Mouse (Mus musculus): ENCODE data around the gene Dpyd. TPM values are rescaled to one million over a fixed set of nuclear protein-coding genes. Genes with fewer than 3 reads are reported as not detected.
A peak's percentile ranks its signal among the peaks of the same experiment; 100 is the strongest.

The Dpyd gene
- polyA plus RNA-seq, 1 experiment from 2014 or later = 3.5 TPM

DNA sequence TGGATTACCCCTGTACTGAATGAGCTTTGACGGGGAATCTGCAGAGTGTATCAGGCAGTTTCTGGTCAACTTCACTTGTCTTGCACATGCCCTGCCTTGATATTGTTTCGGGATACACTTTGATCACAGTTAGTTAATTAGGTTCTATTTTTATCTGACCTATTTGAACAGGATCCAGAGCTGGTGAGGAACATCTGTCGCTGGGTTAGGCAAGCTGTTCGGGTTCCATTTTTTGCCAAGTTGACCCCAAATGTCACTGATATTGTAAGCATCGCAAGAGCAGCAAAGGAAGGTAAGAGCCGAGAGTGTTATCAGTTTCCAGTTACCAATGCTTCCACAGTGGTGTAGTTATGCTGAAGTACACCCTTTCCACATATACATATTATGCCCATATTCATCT, 632.1 kb downstream of the Dpyd start:
- H3K27ac ChIP-seq (replicated peaks) = no peak overlapping the region
- no peak for DNase-seq (ENCODE audit: low spot score)
- H3K4me3 ChIP-seq (ENCODE audit: low read depth, low read length) = no peak overlapping the region
- no peaks in the 10 kb centered on the region for H3K27me3 ChIP-seq (ENCODE audit: control insufficient read depth, insufficient read depth, low read length)
- H3K4me1 ChIP-seq (replicated peaks; ENCODE audit: control insufficient read depth, insufficient read depth) = no peaks in the 10 kb centered on the region
- no peaks in the 10 kb centered on the region for H3K9me3 ChIP-seq (ENCODE audit: control insufficient read depth, low read length)
- H3K9ac ChIP-seq (ENCODE audit: low read length) = no peak overlapping the region
- H3K36me3 ChIP-seq (ENCODE audit: control insufficient read depth, insufficient read depth, low read length) = no peaks in the 10 kb centered on the region
- no peak overlapping the region for H3K4me2 ChIP-seq (replicated peaks; ENCODE audit: low read depth)
- ATAC-seq (ENCODE audit: low FRiP score, low TSS enrichment) = no peak
- no peak for TF ChIP-seq EP300 (optimal IDR thresholded peaks at IDR 0.05)
- TF ChIP-seq CTCF (IDR thresholded peaks at IDR 0.05; ENCODE audit: low read depth) = no peak
- 82% methylated on average over 6 of the region's 6 CpGs for WGBS

DNA sequence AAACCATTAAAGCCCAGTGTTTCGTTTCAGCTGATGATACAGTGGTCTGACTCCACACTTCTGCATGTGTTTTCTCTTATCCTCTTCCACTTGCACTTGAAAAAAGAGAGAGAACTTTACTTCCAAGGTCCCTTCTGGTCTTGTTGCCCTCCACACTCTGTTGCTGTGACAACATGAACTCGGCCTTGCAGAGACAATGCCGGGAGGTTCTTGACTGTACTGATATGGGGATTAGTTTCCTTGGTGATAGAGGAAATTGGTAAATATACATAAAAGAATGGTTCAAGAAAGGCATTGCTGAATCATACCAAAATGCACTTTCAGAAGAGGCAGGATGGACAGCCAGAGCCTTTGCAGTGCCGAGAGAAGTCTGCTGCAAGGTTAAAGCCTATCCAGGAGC, 633.7 kb downstream of the Dpyd start:
- 60% methylated on average over 4 of the region's 4 CpGs for WGBS
- Histone ChIP-seq H3K36me3 (ENCODE audit: control insufficient read depth, insufficient read depth, low read length) (no peaks in the 10 kb centered on the region), H3K4me1 (replicated peaks; ENCODE audit: control insufficient read depth, insufficient read depth) (no peaks in the 10 kb centered on the region), H3K9me3 (ENCODE audit: control insufficient read depth, low read length) (no peaks in the 10 kb centered on the region), H3K27ac (replicated peaks) (no peak overlapping the region), H3K9ac (ENCODE audit: low read length) (no peak overlapping the region), H3K4me3 (ENCODE audit: low read depth, low read length) (no peak overlapping the region), H3K4me2 (replicated peaks; ENCODE audit: low read depth) (no peak overlapping the region), H3K27me3 (ENCODE audit: control insufficient read depth, insufficient read depth, low read length) (no peaks in the 10 kb centered on the region)
- DNase-seq (ENCODE audit: low spot score) (no peak), ATAC-seq (ENCODE audit: low FRiP score, low TSS enrichment) (no peak)
- no peak for TF ChIP-seq EP300 (optimal IDR thresholded peaks at IDR 0.05)
- no peak for TF ChIP-seq CTCF (IDR thresholded peaks at IDR 0.05; ENCODE audit: low read depth)

DNA sequence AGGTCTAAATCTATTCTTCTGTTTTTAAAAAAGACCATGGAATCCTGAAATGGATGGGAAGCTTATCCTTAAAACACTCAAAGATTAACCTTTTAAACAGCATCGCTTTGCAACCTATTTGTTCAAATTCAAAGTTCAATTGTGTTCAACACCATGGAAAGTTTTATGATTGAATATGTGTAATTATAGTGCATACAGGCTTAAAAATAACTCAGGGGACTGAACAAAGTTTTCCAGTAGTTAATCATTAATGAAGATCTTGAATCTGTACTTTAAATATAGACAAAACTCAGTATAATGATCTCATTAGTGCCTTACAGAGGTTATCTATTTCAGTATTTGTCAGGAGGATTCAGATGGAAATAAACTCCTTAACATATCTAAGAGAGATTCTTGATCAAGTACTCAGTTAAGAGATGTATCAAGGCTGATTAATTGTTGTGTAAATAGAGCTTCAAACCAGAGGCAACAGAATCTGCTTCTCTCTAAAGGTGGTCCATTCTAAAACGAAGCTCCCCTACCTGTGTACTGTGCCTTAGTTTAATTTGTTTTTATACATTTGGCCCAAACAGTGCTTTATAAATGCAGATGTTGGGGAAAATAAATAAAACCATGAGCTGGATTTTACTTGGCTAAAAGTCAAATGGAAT, 659.0 kb downstream of the Dpyd start:
- no peak overlapping the region for H3K4me3 ChIP-seq (ENCODE audit: low read depth, low read length)

DNA sequence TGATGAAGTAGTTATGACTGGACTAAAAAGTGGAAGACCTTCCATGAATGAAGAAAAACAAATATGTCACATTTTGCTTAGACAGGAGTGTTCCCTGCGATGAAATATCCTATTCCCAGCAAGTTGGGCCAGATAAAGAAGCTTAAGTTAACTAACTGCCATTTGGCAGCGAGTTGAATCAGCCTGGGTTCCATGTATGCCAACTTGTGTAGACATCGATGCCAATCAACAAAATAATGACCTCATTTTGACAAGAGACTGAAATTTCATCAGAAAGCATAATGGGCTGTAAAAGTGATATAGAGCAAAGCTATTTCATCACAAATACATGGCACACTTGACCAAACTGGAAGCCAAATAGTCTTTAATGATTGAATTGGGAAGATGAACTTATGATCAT, 681.3 kb downstream of the Dpyd start:
- Histone ChIP-seq H3K27me3 (ENCODE audit: control insufficient read depth, insufficient read depth, low read length) (no peaks in the 10 kb centered on the region), H3K4me1 (replicated peaks; ENCODE audit: control insufficient read depth, insufficient read depth) (no peaks in the 10 kb centered on the region), H3K36me3 (ENCODE audit: control insufficient read depth, insufficient read depth, low read length) (no peaks in the 10 kb centered on the region), H3K27ac (replicated peaks) (no peak overlapping the region), H3K9me3 (ENCODE audit: control insufficient read depth, low read length) (no peaks in the 10 kb centered on the region), H3K4me2 (replicated peaks; ENCODE audit: low read depth) (no peak overlapping the region), H3K9ac (ENCODE audit: low read length) (no peak overlapping the region), H3K4me3 (ENCODE audit: low read depth, low read length) (no peak overlapping the region)
- TF ChIP-seq CTCF (IDR thresholded peaks at IDR 0.05; ENCODE audit: low read depth) (no peak), EP300 (optimal IDR thresholded peaks at IDR 0.05) (no peak)
- ATAC-seq (ENCODE audit: low FRiP score, low TSS enrichment) = no peak
- WGBS = 79% methylated on average over 3 of the region's 3 CpGs
- no peak for DNase-seq (ENCODE audit: low spot score)

More for the DNA sequence above, 659.0 kb downstream of the Dpyd start:
- Histone ChIP-seq H3K36me3 (ENCODE audit: control insufficient read depth, insufficient read depth, low read length) (no peaks in the 10 kb centered on the region), H3K4me1 (replicated peaks; ENCODE audit: control insufficient read depth, insufficient read depth) (no peaks in the 10 kb centered on the region), H3K9ac (ENCODE audit: low read length) (no peak overlapping the region), H3K9me3 (ENCODE audit: control insufficient read depth, low read length) (no peaks in the 10 kb centered on the region), H3K27ac (replicated peaks) (no peak overlapping the region), H3K27me3 (ENCODE audit: control insufficient read depth, insufficient read depth, low read length) (no peaks in the 10 kb centered on the region), H3K4me2 (replicated peaks; ENCODE audit: low read depth) (no peak overlapping the region)
- ATAC-seq (ENCODE audit: low FRiP score, low TSS enrichment) = no peak
- DNase-seq (ENCODE audit: low spot score) = no peak
- TF ChIP-seq CTCF (IDR thresholded peaks at IDR 0.05; ENCODE audit: low read depth) (no peak), EP300 (optimal IDR thresholded peaks at IDR 0.05) (no peak)
- 42% methylated on average over 2 of the region's 2 CpGs for WGBS

DNA sequence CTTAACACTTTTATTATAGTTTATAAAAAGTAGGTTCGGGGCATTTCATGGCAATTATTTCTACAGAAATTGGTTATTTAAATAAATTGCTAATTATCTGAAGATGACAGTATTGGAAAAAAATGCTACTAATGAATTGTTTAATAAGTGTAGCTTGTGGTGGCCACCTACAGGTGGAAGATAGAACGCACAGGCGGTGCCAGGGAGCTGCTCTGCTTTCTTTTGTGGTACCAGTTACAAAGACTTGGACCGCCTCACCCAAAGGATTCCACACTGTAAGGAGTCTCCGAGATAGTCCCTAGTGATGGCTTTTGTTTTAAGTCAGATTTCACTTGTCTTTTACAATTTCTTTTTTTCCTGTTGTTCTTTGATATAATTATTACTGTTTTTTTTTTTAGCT, 694.6 kb downstream of the Dpyd start:
- no peaks in the 10 kb centered on the region for H3K9me3 ChIP-seq (ENCODE audit: control insufficient read depth, low read length)
- ATAC-seq (ENCODE audit: low FRiP score, low TSS enrichment) (no peak), DNase-seq (ENCODE audit: low spot score) (no peak)
- H3K27ac ChIP-seq (replicated peaks) = no peak overlapping the region
- no peak overlapping the region for H3K4me3 ChIP-seq (ENCODE audit: low read depth, low read length)
- H3K36me3 ChIP-seq (ENCODE audit: control insufficient read depth, insufficient read depth, low read length) = no peaks in the 10 kb centered on the region
- H3K27me3 ChIP-seq (ENCODE audit: control insufficient read depth, insufficient read depth, low read length) = no peaks in the 10 kb centered on the region
- H3K4me2 ChIP-seq (replicated peaks; ENCODE audit: low read depth) = no peak overlapping the region
- no peaks in the 10 kb centered on the region for H3K4me1 ChIP-seq (replicated peaks; ENCODE audit: control insufficient read depth, insufficient read depth)
- 43% methylated on average over 5 of the region's 5 CpGs for WGBS
- no peak overlapping the region for H3K9ac ChIP-seq (ENCODE audit: low read length)
- TF ChIP-seq CTCF (IDR thresholded peaks at IDR 0.05; ENCODE audit: low read depth) (peak; percentile 54), EP300 (optimal IDR thresholded peaks at IDR 0.05) (no peak)

DNA sequence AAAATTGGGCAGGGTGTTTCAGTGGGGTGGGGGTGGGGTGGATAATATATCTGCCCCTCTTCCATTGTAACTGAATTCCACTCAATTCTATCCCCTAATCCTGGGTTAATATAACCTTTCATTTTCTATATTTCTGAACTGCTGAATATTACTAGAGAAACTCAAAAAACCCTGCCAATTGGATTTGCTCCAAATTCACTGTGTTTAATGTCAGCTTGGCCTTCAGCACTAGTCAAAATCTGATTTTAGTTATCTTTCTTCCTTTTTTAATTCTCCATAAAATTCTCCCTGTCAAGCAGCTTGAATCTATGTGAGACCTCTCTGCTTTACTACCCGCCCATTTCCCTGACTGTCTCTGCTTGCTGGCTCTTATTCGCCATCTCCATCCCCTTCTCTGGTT, 713.3 kb downstream of the Dpyd start:
- TF ChIP-seq CTCF (IDR thresholded peaks at IDR 0.05; ENCODE audit: low read depth) (no peak), EP300 (optimal IDR thresholded peaks at IDR 0.05) (no peak)
- Histone ChIP-seq H3K4me1 (replicated peaks; ENCODE audit: control insufficient read depth, insufficient read depth) (no peaks in the 10 kb centered on the region), H3K27ac (replicated peaks) (no peak overlapping the region), H3K27me3 (ENCODE audit: control insufficient read depth, insufficient read depth, low read length) (no peaks in the 10 kb centered on the region), H3K9ac (ENCODE audit: low read length) (no peak overlapping the region), H3K36me3 (ENCODE audit: control insufficient read depth, insufficient read depth, low read length) (no peaks in the 10 kb centered on the region), H3K9me3 (ENCODE audit: control insufficient read depth, low read length) (no peaks in the 10 kb centered on the region), H3K4me2 (replicated peaks; ENCODE audit: low read depth) (no peak overlapping the region), H3K4me3 (ENCODE audit: low read depth, low read length) (no peak overlapping the region)
- DNase-seq (ENCODE audit: low spot score) (no peak), ATAC-seq (ENCODE audit: low FRiP score, low TSS enrichment) (no peak)
- WGBS = 53% methylated on average over 2 of the region's 2 CpGs

All from stomach, postnatal 0 days (tissue).